Mouse (Mus musculus) left cerebral cortex, adult 9 months (tissue): ENCODE results near the gene Lars2.
A peak's percentile ranks its signal among the peaks of the same experiment; 100 is the strongest.
"Not testable (repeated sequence)": the region's sequence is repeated elsewhere in the genome, so short reads cannot be mapped to it uniquely, and the experiment has no call there.

ENCODE experiments used
- DNase-seq, 2 experiments: peaks; one replicate each; pipeline ENCODE4 v3.0.0; 2022; ENCODE audit warnings: low spot score in 2 of 2

The Lars2 gene

DNA sequence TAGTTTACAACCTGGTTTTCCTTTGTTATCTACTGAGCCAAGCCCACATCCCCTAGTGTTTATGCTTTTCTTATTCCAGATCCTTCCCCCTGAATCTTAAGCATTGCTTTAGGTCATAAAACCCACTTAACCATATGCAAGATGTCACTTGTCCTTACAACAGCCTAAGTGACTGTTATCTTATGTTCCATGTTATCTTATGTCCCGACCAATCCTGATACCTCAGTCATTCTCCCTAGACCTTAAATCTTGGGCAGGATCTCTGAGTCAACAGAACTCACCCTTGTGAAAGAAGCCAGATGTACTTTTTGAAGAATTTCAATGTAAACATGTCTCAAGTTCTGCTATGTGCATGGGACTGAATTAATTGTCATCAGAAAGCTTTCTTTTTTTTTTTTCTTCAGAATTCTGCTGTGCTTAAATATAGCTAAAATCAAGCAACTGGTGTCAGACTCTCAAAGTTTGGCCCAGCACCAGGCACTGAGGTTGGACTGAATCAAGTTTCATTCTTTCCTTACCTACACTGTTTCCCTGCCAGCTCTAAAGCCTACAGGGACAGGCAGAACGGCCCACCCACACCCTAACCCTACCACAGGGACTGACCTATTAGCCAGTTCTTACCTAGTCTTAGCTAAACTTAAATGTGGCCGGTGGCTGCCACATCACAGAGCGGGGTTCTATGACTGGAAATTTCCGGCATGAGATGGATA is 24.6 kb downstream of the Lars2 start:
- no peak for DNase-seq

DNA sequence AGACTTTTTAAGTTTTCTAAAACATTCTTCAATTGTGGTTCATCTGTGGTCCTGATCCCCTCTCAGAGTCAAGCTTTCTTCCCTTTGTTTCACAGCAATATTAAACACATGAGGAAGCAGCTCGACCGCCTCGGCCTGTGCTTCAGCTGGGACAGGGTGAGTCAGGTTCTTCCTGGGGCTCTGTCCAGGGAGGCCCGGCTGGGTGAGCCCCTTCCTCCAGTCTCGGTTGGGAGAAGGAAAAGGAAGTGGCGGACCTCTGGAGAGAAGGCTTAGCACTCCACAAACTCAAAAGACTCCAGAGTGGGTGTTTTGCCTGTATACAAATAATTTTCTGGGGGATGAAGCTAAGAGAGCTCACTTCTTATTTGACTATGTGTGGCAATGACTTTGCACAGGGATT is 28.1 kb downstream of the Lars2 start:
- DNase-seq: no peak

DNA sequence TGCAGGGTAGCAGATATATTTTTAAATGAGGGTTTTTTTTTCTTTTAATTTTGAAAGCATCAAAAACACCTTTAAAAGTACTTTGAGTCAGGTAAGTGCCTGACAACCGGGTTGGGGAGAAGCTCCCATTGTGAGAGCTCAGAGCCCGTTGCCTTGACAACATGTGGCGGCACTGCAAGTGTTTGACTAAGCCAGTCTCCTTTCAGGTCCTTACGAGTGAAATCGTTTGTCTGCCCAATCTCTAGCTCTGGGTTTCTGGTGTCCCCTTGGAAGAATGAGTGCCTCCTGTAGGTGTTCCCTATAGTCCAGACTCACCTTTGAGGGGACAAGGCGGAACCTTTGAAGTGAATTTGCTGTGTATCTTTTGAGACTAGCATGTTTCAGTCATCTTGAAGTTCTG is 31.0 kb downstream of the Lars2 start:
- DNase-seq: no peak

DNA sequence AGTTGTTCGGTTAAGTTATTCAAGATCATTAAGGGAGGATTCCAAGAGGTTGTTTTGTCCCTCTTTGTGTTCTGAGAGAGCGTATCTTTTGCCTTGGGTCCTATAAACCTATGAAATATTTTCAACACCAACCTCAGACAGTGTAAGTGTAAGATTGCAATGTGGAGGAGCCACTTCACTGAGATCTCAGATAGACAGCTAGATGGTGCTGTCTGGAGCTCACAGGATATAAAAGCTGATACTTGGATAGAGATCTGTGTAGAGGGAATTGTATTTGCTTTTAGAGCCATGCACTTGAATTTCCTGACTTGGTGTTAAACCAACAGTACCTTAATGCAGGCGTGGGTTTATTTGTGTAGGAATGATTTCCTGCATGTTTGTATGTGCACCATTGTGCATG is 35.5 kb downstream of the Lars2 start:
- DNase-seq: no peak

DNA sequence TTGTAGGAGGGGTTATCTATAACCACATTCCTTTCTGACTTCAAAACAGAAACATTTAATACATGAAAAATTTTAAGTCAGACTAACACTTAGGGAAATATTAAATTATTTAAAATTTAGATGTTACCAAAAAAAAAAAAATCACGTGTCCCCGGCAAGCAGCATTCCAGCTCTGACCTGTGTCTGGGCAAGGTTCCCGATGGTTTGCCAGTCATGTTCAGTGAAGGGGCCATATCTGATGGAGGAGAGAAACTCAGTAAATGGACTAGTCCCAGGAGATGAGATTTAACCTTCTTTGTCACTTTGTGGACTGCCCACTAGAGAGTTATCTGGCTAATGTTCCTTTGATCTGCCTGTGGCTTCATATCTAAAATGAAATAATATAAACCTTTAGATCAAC is 36.3 kb downstream of the Lars2 start:
- no peak for DNase-seq

DNA sequence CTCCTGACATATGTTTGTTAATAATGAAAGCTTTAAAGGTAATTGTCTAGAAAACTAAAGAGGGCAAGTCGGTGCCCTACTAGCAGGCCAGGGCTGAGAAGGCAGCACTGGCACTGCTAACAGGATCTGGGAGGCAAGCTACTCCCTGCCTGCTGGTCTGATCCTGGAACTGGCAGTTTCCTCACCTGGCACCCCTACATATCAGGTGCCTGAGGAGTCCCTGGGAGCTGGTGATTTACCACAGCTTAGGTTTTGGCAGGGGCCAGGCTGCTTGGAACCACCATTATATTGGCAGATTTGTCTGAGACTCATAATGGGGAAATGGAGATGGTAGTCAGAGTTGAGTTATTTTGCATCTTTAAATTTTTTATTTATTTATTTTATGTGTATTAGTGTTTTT is 38.5 kb downstream of the Lars2 start:
- no peak for DNase-seq

DNA sequence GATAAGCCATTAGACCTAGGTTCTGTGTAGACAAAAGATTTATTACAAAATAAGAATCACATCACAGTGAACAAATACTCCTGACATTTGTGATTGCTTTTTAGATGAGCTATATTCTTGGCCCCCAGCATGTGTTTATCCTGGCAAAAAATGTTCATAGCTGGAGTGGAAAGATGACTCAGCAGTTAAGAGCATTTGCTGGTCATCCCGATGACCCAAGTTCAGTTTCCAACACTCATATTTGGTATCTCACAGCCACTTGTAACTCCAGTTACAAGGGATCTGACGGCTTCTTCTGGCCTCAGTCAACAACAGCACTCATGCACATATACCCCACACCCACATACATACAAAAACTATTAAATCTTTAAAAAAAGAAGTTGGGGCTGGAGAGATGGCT is 42.0 kb downstream of the Lars2 start:
- no peak for DNase-seq

DNA sequence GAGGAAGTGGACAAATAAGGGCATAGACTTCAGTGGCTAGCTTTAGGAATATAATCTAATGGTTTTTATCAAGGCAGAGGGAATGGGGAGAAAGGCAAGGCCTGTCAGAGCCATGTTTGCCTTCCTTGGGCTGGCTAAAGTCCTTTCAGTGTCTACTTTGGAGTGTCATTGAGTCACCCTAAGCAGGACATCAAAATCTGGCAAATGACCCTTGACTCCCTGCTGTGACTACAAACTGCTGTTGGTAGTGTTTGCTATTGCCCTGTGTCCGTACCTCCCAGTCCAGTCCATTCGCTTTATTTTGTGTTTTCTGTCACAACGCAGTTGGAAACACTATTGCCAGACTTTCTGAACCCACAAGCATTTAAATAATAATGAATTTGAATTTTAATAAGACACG is 63.1 kb downstream of the Lars2 start:
- no peak for DNase-seq

DNA sequence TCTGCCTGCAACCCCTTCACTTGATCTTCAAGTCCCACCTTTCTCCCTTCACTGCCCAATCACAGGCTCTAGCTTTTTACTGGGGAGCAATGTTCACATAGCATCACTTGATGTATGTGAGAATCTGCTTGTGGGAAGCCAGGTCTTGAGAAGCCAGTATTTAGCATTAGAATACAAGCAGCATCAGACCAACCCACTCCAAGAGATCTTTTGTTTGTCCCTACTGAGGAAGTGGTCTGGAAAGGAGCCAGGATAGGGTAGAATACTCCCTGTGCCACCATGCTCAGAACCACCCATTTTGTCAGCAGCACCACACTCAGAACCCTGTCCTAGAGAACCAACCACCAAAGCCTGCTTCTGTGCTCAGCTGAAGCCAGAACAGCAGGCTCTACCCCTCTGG is 64.2 kb downstream of the Lars2 start:
- DNase-seq: no peak

DNA sequence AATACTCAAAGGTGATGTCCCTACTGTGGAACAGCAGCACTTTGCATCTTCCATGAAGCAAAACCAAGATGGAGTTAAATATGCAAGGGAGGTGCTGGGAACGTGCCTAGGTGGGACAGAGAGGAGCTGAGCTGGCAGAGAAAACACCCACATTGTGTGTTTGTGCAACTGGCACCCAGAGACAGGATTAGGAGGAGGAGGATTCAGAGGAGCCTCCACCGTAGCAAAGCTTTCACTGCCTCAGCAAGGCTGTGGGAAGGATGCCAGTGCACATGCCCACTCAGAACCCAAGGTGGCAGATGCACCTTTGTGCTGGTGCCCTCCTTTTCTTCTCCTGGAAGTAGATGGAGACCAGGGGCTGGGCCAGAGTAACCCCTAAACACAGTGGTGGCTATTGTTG is 71.5 kb downstream of the Lars2 start:
- DNase-seq: peak; percentile 23 to 67

DNA sequence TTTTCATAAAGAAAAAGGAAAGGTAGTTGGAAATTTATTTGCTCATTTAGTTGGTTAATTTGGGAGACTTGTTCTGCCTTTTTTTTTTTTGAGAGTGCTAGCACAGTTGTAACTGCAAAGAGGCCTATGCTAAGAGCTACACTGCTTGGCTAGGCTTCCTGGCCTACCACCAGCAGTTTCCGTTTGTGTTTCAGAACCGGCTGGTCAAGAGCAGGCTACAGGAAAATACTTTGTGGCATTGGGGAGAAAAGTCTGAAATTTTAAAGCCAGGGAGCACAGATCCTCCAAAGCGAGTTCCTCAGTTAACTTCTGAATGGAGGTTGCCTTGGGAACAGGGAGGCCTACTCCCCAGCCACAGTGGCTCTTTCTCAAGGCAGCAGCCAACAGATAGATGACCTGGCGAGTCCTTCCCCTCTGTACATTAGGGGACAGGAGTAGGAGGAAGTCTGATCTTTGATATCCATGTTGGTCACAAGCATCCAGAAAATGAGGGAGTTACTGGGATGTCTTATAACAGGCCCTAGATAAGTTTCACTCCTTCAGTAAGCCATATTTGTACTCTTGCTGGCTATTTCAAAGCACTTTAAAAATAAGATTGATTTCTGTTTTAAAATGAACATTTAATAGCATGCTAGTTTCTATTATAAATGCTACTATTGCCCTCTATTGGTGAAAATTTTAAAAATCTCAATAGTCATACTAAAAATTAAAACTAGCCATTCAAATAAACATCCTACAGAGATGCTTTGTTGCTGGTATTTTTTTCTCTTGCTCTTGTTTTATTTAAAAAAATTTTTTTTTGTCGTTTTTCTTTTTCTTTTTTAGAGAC is 73.7 kb downstream of the Lars2 start:
- DNase-seq: no peak

DNA sequence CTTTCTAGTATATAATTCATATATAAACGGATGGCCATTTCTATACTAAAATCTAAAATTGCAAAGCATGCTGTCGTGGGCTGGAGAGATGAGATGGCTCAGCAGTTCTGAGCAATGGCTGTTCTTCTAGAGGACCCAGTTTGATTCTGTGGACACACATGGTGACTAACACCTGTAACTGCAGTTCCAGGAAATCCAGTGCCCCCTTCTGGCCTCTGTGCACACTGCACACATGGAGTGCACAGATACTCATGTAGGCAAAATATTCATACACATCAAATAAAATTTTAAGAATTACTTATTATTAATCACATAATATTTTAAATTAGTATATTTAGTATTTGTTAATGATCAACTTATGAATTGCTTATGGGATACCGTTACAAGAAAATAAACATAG is 80.4 kb downstream of the Lars2 start:
- not testable (repeated sequence) for DNase-seq

DNA sequence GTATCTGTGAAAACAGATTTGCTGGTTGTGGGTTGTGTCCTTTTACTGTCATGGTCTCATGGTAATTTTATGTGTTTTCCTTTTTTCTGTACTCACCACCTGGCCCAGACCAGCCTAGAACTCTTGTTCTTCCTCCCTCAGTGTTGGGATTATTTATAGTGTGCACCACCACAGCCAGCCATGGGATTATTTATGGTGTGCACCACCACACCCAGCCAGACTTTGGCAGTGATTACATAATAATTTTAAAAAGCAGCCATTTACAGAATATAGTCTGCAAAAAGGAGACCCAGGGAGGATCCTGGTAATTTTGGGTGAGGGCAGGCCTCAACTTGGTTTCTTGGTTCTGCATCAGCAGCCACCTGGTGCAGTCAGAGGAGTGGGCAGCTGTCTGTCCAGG is 81.9 kb downstream of the Lars2 start:
- no peak for DNase-seq

DNA sequence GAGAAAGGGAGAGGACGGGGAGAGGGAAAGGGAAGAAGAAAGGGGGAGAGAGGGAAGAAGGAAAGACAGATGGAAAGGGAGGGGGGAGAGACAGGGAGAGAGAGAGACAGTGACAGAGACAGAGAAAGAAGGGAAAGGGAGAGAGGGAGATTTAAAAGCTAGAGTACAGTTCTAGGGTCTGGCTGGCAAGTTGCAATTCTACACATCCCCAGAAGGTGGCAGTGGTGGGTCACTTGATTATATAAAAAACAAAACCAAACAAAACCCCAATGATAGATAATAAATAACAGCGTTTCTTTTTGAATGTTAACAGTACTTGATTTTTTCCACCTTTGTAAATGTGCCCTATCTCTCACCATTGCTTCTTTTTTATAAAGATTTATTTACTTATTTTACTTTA is 83.4 kb downstream of the Lars2 start:
- DNase-seq: peak in 1 of 2 experiments; percentile 54

DNA sequence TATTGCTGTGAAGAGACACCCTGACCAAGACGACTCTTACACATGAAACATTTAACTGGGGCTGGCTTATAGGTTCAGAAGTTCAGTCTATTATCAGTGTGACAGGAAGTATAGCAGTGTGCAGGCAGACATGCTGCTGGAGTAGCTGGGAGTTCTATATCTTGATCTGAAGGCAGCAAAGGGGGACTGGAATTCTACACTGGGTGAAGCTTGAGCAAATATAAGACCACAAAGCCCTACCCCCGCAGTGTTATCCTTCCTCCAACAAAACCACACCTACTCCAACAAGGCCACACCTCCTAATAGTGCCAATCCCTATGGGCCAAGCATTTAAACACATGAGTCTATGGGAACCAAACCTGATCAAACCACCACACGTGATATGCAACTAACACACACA is 85.0 kb downstream of the Lars2 start:
- DNase-seq: no peak

DNA sequence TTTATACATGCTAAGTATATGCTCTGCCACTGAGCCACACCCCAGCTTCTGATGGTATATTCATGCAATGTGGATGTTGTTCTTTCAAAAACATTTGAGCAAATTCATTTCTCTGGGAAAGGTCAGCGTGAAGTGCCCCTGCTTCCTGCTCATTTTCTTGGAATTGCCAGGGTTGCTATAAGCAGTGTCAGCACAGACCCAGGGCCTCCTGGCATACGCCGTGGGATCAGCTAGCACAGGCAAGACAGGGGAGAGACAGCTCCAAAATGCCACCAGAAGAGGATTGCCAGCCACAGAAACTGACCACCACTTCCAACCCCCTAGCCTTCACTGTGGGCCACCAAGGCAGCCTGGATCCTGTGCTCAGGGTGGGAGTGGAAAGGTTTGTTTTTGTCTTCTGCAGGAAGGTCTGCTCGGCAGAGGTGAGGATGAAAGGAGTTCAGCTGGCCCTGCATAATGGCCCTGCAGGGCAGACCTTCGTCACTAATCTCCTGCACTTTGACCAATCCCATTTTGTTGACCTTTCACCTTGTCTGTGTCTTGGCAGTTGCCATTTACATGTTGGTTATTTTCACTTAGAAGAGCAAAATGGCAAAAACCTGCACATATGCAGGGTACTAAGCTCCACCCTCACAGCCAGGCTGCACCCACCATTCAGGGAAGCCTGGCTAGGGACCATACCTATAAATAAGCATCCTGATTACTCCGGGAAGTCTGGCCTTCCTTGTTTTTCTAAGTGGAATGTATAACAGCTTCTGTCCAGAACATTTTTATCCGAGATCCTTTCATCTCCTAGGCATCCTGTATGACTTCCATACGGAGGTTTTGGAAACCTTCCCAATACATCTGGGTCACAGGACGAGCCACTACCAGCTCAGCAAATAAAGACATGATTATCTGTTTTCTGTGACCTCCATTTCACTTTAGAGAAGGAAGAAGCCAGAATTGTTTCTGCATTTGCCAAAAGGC is 90.2 kb downstream of the Lars2 start:
- no peak for DNase-seq

DNA sequence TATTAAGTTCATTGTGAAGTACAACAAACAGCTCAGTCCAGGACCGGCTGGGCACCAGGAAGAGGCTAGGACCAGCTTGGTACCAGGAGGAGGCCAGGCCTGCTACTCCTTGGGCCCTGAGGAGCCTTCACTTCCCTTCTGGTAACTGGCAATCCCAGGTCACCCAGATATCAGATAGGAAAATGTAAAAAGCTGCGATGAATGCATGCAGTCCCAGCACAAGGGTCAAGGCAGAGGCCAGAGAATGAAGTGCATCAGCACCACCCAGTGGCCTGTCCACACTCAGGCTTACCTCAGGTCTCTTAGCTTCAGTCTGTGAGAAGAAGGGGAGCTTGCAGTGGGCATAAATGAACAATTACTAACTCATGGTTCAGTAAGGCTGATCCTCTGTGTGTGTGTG is 90.9 kb downstream of the Lars2 start:
- no peak for DNase-seq

DNA sequence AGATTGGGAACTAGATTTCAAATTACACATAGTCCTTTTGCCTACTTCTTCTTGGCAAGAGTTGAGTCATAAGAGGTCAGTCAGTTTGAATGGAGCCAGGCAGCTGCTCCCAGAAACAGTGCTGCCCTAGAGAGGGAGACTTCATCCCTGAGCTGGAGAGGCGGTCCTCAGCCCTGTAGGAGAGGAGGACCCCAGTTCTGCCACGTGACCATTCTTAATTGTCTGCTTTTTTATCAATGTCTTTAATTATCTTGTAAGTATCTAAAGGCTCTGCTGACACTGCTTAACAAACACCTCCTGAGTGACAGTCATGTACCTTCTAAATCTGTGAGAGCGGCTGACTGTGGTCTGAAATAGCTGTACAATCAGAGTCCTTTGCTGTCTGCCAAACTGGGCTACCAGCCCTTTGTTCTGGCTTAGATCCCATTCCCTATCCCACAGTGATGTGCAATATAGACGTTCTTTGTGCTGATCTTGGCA is 100.5 kb downstream of the Lars2 start:
- peak in 1 of 2 experiments; percentile 47 for DNase-seq

DNA sequence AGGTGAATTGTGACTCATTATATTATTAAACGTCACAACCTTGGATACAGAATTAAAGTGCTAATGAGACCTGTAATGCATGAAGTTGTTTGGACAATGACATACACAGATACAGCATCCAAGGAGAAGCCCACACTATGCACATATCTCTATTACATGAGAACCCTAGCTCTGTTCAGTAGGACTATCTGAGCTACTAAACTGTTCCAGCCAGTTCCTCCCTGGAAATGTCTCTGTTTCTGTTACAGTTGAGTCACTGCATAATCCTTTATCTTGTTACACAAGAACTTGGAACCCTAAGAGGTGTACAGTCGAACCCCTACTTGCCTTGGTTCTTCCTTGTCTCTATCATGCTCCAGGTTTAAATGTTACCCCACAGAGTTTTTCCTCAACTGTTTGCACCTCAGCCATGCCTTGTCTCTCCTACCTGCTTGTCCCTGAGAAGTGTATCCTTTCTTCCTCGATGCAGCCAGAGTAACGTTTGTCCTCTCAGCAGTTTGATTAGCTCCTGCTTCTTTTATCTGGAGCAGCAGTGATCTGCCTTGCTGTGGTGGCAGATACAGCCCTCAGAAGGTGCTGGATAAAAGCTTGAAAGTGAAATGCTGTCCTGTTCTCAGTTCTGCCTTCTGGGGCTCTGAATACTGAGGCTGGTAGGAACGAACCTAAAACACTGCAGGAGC is 101.8 kb downstream of the Lars2 start:
- no peak for DNase-seq

DNA sequence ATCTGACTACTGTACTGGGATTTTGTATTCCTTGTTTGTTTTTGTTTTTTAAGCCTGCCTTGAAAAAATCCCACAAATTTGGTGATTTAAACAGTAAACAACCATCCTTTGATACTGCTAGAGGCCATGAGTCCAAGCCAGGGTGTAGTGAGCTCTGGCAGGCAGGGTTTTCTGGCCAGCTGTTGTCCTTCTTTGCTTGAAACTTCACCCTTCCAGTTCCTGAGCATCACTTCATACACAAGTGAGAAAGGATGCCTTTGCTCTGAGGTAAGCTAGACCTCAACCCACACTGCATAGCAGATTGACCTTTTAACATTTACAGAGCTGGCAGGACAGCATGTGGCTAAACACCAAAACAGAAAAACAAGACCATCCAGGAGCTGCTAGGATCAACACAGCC is 102.4 kb downstream of the Lars2 start:
- no peak for DNase-seq

DNA sequence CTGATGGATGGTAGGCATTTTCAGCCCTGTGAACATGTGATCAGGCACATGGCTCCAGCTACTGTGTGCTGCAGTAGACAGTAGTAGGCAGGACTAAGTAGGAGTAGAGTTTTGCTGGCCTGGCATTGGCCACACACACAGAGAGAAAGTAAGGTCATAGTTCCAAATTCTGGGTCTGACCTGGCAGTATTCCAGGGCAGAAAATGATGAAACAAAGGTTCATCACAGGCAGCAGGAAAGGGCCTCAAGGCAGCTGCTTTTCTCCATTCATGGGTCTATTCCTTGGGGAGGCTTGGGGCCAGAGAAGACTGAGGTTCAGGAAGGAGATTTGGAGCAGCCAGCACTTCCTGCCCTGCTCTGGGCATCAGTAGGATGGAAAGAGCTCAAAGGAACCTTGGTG is 106.7 kb downstream of the Lars2 start:
- DNase-seq: no peak

DNA sequence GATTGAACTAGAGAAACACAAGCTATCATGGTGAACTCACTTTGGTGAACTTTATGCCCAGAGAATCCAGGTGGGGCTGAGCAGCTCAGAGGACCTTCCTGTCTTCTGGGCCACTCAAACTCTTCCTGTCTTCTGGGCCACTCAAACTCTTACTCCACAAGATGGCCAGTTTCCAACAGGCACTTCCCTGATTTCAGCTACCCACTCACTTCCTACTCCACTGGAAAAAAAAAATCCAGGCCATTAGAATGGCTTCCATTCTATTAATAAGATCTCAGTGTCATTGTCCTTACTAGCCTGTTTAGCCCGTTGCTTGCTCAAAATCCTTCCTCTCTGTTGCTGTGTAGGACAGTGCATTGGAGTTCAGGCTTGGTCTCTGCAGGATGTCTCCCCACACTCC is 108.8 kb downstream of the Lars2 start:
- DNase-seq: no peak
